Mouse (Mus musculus) liver, postnatal 0 days (tissue): Measurements from ENCODE around the gene Rrad.

Experiments
- CTCF ChIP-seq: sonication (generic); IDR thresholded peaks from 2 replicates; pipeline ENCODE4 v1.5.1; 2016; ENCODE audit warnings: antibody characterized with exemption, low read depth
- EP300 ChIP-seq: IDR thresholded peaks from 2 replicates; pipeline ENCODE4 v1.6.1; 2016; ENCODE audit warnings: antibody characterized with exemption, low read depth, mild to moderate bottlenecking

- TF ChIP-seq CTCF = no peak
- TF ChIP-seq EP300 = no peak
Observed at GRCm38 (mm10) chr8:104606329-104606728, 24.8 kb downstream of the Rrad start.
